Mouse (Mus musculus) frontal cortex, adult 2 months (tissue): ENCODE measurements around the gene Cenpf. TPM values are rescaled to one million over a fixed set of nuclear protein-coding genes. Genes with fewer than 3 reads are reported as not detected.
"Not testable (repeated sequence)": the region's sequence is repeated elsewhere in the genome, so short reads cannot be mapped to it uniquely, and the experiment has no call there.

Experiments
- DNase-seq, 2 experiments: peaks; one replicate each; pipeline ENCODE4 v3.0.0; 2022; ENCODE audit warnings: low spot score in 1 of 2; ENCODE audit errors: extremely low spot score in 1 of 2
- polyA plus RNA-seq: library from polyadenylated mRNA; depleted of rRNA; stranded (reverse); fragments of >200 nt; gene quantifications from 2 replicates; pipeline ENCODE4 v1.2.3, GENCODE M21; 2012

Gene Cenpf
- polyA plus RNA-seq, 1 experiment = 0.24 TPM

GRCm38 (mm10) chr1:189698416-189698815 is 10.5 kb upstream of the Cenpf start:
- no peak for DNase-seq

DNA sequence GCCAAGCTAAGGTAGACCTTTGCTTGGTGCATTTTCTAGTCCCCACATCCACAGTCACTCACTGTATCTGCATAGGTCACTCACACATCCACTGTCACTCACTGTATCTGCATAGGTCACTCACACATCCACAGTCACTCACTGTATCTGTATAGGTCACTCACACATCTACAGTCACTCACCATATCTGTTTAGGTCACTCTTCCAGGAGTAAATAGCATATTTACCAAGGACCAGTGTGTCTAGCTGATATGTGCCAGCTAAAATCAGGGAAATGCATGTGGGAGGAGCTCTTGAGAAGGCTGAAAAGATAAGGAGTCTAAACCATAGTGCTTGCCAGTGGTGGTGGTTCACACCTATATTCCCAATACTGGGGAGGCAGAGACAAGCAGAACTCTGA is 7.4 kb upstream of the Cenpf start:
- no peak for DNase-seq

DNA sequence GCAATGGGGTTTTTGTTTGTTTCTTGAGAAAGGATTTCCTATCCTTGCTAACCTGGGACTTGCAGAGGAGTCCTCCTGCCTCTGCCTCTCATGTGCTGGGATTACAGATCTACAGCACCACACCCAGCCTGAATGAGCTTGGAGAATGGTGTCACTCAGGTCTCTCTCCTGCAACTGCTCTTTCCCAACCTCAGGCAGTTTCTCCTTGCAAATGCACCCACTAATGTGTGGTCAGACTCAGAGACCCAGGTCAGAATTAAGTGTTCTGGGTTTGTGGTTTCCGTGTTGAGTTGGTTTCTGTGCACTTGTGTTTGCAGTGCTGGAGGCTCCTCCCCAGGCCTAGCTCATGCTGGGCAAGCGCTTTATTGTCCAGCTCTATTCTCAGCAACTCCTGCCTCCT is 6.5 kb upstream of the Cenpf start:
- no peak for DNase-seq

DNA sequence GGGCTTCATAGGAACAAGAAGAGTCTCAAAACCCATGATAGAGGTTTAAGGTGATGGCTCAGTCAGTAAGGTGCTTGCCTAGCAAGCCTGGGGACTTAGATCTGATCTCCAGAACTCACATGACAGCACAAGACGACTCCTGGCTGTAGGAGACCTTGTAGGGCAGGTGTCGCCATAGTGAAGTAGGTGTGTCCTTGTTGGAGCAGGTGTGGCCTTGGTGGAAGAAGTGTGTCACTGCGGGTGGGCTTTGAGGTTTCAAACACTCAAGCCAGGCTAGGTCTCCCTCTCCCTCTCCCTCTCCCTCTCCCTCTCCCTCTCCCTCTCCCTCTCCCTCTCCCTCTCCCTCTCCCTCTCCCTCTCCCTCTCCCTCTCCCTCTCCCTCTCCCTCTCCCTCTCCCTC is 4.6 kb upstream of the Cenpf start:
- DNase-seq = not testable (repeated sequence)

DNA sequence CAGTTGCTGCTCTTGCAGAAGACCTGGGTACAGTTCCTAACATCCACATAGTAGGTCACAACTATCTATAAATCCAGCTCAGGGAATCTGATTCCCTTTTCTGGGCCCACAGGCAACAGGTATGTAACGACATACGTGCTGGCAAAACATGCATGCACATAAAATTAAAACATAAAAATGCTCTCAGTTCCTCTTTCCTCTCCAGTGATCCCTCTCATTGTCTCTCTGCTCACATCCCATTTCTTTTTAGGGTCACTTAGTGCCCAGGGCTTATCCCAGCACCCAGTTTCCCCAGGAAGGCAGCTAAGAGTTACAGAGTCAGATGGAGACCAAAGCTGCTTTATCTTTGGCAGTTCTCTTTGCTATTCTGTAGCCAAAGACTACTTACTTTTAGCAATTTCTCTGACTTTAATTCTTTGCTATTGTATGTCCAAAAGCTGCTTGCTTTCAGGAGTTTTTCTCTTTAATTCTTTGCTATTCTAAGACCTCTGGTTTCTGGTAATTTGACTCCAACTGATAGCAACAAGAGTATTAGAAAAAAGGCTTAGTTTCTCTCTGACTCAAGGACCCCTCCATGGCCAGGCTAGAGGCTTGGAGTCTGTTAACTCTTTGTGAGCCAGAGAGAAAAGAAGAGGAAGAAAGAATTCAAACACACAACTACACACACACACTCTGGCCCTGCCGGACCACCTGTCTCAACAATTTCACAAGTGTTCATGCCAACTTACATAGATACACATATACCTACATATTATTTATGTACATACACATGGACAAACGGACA is 1.4 kb upstream of the Cenpf start:
- DNase-seq = no peak

DNA sequence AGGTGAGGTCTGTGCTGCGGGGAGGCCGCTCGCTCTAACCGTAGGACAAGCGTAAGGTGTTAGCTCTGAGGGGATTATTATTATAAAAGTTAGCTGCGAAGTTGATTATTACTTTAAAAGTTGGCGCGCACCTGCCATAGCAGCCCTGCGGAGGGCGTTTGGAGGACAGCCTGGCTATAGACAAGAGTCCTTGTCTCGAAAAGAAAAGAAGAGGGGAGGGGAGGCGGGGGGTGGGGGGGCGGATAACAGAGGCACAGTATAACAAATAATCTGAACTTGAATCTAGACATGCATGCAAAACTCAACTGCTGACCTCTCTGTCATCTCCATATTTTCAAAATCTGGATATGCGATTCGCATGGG is 483 bp upstream of the Cenpf start:
- DNase-seq = no peak

GRCm38 (mm10) chr1:189686025-189686424 is 1.9 kb downstream of the Cenpf start:
- no peak for DNase-seq

- no peak for DNase-seq
Measured at GRCm38 (mm10) chr1:189684786-189685415, 3.0 kb downstream of the Cenpf start.

DNA sequence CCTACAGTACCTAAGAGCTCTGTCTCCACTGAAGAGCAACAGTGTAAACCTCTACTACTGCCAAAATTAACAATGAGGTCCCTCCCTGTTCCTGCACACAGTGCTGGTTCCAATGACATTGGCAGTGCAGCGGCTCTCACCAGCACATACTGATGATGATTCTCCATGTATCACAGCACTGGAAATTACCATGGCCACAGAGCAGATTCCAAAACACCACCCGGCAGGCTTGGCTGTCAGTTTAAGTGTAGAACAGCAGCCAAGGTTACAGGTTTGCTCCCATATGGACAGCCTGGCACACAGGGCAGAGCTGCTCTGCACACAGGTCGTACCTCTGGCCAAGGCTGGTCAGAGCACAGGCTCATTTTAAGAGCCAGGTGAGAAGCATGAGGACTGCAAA is 8.3 kb downstream of the Cenpf start:
- DNase-seq = no peak

DNA sequence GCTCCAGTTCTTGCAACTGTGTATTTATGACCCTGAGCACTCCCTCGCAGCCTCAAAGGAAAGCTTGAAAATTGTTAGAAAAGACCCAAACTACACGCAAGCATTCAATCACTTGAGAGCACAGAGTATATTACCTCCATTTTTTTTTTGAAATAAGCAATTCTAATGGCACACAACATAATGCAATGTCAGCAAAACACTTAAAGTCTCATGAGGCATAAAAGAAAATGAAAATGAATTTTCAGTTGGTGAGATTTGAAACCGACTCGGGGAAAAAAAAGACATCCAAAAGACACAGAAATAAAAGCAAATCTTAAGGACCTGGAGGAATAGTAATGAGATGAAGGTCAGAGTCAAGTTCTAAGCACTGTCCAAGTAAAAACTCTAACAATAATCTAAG is 11.9 kb downstream of the Cenpf start:
- DNase-seq = no peak

- DNase-seq = peak in 1 of 2 experiments; percentile 69
Measured at GRCm38 (mm10) chr1:189675421-189675820, 12.5 kb downstream of the Cenpf start.

DNA sequence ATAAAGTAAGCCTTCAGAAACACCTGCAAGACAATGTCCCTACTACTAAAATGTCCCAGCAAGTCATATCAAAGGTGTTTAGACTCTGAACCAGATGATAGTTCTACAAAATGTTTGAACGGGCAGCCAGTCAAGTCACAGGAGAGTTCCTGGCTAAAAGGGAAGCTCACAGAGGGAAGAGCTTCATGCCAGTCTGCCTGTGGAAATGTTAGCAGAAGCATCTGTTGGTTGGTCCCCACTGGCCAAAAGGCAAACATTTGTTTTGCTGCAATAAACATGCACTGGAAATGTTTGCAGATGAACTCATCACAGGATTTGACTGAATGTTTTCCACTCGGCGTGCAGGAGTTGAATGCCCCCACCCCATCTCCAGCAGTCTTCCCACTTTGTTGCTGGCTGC is 21.9 kb downstream of the Cenpf start:
- DNase-seq = no peak

DNA sequence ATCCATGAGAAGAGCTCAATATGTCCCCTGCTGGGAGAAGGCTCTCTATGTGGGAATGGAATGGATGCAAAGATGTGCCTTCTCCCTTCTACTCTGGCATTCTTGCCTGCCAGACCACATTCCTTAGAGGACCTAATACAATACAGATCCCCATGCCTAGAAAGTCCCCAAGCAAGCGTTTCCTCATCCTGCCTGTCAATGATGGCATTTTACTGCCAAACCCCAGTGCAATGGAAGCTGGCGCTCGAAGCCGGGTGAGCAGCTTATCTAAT is 23.1 kb downstream of the Cenpf start:
- DNase-seq = no peak

DNA sequence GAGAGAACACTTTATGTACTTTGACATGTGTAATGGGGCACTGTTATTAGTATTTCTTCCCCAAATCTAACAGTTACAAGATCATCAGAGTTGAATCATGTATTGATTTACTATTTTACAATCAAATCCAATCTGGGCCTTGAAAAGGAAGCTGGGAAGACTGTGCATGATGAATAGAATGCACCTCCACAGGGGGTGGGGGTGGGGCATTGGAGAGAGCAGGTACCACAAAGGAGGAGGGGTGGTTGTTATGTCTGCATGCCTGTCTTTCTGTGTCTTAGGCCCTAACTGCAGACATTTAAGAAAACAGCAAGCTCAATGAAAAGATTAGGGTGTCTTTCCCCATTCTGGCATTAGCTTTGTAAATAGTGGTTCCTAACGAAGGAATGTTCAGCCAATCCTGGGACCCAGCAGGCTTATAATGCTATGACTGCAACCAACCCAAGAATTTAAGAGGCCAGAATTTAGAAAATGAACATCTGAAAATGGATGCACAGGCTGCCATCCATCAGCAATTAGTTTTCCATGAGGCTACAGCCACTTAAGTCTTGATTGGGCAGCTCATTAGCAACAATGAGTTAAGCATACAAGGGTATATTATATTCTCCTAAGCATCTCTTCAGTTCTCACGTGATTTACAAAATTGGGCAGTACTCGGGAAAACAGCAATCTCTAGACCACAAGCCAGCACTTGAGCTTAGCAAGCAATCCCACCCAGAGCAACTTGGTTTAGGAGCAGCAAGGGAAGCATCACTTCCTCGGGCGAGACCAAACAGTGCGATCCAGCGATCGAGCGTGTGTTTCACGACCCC is 23.6 kb downstream of the Cenpf start:
- DNase-seq = no peak

GRCm38 (mm10) chr1:189663437-189663836 is 24.4 kb downstream of the Cenpf start:
- DNase-seq = peak in 1 of 2 experiments; percentile 41

DNA sequence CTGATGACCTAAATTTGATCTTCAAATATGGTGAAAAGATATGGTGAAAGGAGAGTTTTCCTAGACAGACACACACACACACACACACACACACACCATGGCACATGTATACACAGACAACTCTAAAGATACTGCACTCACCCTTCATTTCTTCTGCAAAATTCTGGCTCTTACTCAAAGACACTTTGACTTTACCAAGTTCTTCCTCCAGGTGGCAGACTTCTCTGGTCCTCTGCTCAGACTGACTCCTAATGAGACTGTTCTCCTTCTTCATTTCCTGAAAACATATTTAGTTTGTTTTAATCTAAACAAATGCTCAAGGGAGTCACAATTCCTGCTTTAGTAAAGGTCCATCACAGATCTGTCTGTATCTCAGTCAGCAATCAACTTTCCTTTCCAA is 26.0 kb downstream of the Cenpf start:
- DNase-seq = peak in 1 of 2 experiments; percentile 77

GRCm38 (mm10) chr1:189657406-189657805 is 30.5 kb downstream of the Cenpf start:
- DNase-seq = no peak

DNA sequence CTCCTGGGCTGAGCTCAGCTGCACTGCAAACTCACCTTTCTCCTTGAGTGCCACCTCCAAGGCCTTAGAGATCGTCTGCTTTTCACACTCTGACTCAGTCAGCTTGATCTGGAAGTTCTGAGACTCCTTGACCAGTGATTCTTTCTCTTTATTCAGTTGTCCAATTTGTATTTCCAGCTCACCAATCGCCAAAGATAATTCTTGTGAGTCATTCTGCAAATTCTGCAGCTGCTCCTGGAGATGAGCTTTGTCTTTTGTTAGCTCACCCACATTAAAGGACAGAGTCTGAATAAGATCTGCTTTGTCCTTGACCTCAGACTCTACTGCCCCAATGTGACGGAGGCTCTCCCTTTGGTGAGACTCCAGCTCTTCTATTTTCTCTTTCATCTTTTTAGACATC is 34.1 kb downstream of the Cenpf start:
- no peak for DNase-seq

GRCm38 (mm10) chr1:189646597-189646996 is 41.3 kb downstream of the Cenpf start:
- DNase-seq = peak in 1 of 2 experiments; percentile 47

DNA sequence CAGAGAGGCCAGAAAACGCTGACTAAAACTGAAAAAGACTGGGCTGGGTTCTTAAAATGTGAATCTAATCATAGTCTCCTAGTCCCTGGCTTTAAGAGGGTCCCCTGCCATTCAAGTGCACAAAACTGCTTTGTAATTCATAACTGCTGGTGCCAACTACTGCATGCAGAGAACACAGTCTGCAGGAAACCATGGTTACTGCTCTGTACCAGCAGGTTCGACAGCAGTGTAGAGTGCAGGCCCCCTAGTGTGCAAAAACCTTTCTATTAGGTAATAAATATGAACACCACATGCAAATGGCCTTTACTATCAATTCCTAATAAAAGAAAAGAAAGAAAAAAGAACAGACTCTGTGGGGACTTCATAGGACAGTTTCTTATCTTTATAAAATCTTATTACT is 42.5 kb downstream of the Cenpf start:
- DNase-seq = peak in 1 of 2 experiments; percentile 20

DNA sequence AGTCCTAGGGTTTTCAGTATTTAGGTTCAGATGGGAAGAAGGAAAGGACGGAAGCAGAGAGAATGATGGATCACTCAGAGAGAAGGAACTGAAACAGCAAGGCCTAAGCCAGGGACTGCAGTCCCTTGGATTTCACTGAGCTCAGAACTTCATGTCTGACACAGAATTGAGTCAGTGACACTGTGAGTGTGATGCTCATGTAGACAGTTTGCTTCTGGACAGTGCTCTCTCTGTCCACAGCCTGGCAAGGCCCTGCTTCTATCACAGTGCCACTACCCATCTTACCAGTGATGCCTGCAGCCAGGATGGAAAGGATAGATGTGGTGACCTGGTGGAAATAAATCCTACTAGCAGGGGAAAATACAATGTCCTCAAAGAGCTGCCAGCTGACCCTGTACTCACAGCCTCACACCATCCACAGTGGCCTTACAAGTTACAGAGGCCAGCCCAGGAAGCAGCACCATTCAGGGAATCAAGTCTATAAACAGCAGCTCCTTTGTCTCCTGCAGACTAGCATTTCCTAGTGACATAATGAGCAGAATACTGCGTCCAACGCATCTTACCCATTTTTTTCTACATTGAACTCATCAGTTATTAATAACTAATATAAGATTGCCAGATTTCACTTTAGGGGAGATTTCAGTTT is 43.1 kb downstream of the Cenpf start:
- no peak for DNase-seq
